Mouse (Mus musculus) CH12F3 (cell line): ENCODE data around the gene Btbd35f20.
"Not testable (repeated sequence)": the region's sequence is repeated elsewhere in the genome, so short reads cannot be mapped to it uniquely, and the experiment has no call there.

Experiments used
- in situ Hi-C: fragments of 300-500 bp; cut with MboI; formaldehyde crosslinking; loops from 2 replicates; pipeline ENCODE4 v1.14.3; 2020; ENCODE audit warnings: low sequenced_read_pairs

Btbd35f20 gene

GRCm38 (mm10) chrX:4291145-4291544 is at the start of gene Btbd35f20:
Btbd35f20 (minus strand) TSS chrX:4291245.
- in situ Hi-C loops = not testable (repeated sequence)
